Mouse (Mus musculus) splenic B cell, adult 2 months (primary cell): ENCODE measurements around the gene Slc25a12.
A peak's percentile ranks its signal among the peaks of the same experiment; 100 is the strongest.

Source experiments
- DNase-seq: peaks from one replicate; pipeline ENCODE4 v3.0.0-alpha.2; 2011; ENCODE audit warnings: low read depth, low spot score
- H3K27me3 ChIP-seq: 2 replicates; pipeline ENCODE4 v1.6.1; 2012; ENCODE audit warnings: mild to moderate bottlenecking, low read length, moderate library complexity, mixed read lengths; ENCODE audit not compliant: control insufficient read depth, poor library complexity, insufficient read depth, severe bottlenecking
- H3K36me3 ChIP-seq: 2 replicates; pipeline ENCODE4 v1.6.1; 2012; ENCODE audit warnings: mild to moderate bottlenecking, low read length, moderate library complexity, mixed read lengths; ENCODE audit not compliant: control insufficient read depth, poor library complexity, insufficient read depth, severe bottlenecking

The Slc25a12 gene

GRCm38 (mm10) chr2:71304821-71305220 is 62.7 kb downstream of the Slc25a12 start:
- Histone ChIP-seq H3K27me3 (no peaks in the 10 kb centered on the region), H3K36me3 (peaks cover 2% of the 10 kb centered on the region; the same call in 1 of the 2 replicates)
- no peak for DNase-seq

DNA sequence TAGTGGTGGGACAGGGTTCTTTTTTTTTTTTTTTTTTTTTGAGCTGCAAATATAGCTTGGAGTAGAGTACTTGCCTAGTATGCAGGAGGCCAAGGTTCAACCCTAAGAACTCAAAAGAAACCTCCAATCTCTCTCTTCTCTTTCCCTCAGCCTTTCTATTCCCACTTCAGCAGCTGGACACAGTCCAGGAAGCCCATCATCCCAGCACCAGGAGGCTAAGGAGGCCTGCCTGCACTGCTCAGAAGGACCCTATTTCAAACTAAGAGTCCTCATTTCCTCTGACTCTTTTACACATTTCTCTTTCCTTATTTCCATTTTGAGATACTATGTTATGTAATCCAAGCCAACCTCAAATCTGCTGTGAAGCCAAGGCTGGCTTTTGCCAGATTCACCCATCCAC is 64.3 kb downstream of the Slc25a12 start:
- Histone ChIP-seq H3K36me3 (no peaks in the 10 kb centered on the region), H3K27me3 (no peaks in the 10 kb centered on the region)
- DNase-seq, result no peak

- Histone ChIP-seq H3K36me3 (0 out of 2 replicates have a peak, but pooled peaks cover 1% of the 10 kb centered on the region), H3K27me3 (no peaks in the 10 kb centered on the region)
- DNase-seq, result no peak
Observed at GRCm38 (mm10) chr2:71302156-71302663, 65.3 kb downstream of the Slc25a12 start.

DNA sequence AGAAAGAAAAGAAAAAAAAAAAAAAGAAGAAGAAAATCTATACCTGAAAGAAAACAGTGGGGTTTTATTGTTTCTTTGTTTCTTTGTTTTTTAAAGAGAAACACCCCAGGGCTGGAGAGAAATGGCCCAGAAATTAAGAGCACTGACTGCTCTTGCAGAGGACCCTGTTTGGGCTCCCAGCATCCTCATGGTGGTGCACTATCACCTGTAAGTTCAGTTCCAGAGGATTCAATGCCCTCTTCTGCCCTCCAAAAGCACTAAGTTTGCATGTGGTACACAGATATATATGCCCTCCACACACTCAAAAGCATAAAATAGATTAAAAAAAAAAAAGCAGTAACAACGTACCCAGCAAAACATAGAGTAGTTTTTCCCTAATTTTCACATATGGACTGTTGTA is 68.8 kb downstream of the Slc25a12 start:
- no peak for DNase-seq
- Histone ChIP-seq H3K36me3 (0 out of 2 replicates have a peak, but pooled peaks cover 6% of the 10 kb centered on the region), H3K27me3 (no peaks in the 10 kb centered on the region)

GRCm38 (mm10) chr2:71297501-71297900 is 70.0 kb downstream of the Slc25a12 start:
- DNase-seq, result no peak

DNA sequence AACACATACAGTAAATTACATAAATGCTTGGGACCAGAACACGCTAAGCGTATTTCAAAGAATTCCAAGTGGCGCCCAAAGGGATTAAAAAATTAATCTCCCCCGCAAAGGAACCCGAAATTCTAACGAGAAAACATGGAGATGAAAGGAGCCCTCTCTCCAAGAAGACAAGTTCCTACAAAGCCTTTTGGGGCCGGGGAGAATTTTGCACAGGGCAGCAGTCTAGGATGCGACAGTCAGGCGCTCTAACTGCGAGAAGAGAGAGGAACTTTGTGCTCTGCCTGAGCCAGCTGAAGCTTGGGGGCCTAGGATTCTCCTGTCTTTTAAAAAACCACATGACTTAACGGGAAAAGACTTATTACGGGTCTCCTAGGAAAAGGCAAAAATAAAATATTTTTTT is 71.7 kb downstream of the Slc25a12 start:
- H3K27me3 ChIP-seq, result no peaks in the 10 kb centered on the region
- no peak for DNase-seq
- 0 out of 2 replicates have a peak, but pooled peaks cover 6% of the 10 kb centered on the region for H3K36me3 ChIP-seq

More at GRCm38 (mm10) chr2:71297501-71297900, 70.0 kb downstream of the Slc25a12 start:
- Histone ChIP-seq H3K27me3 (no peaks in the 10 kb centered on the region), H3K36me3 (0 out of 2 replicates have a peak, but pooled peaks cover 6% of the 10 kb centered on the region)

DNA sequence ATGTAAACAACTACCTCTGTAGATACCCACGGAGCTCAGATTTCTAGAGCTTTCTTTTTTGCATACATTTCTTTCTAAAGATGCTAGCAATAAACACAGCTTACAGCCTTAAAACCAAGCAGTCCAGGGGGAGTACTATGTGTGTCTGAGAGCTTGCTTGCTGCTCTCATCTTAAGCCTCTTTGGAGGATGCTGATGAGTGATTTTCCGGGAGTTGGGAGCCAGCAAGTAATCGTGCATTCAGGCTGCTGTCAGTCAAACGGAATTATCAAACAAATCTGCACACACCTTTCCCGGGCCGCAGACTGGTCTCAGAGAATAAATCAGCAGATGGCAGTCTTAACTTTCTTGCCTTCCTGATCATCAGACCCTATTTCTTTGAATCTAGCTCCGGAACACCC is 73.1 kb downstream of the Slc25a12 start:
- no peak for DNase-seq
- no peaks in the 10 kb centered on the region for H3K27me3 ChIP-seq
- 0 out of 2 replicates have a peak, but pooled peaks cover 6% of the 10 kb centered on the region for H3K36me3 ChIP-seq

DNA sequence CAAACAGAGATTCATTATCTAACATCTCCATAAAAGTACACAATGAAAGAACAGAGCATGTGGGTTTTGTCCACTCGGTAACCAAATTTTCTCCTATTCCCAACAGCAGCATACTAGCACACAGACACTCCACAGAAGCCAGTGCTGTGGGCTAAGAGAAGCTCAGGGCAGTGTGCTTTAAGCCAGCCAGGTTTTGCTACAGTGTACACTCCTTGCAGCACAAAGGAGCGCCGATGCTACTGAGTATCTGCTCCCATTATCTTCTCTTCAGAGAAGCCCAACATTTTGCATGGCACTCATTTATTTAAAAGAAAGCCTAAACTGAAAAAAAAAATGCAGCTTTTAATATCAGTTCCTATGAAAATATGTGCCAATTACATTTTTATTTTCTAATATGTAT is 73.6 kb downstream of the Slc25a12 start:
- H3K27me3 ChIP-seq, result no peaks in the 10 kb centered on the region
- no peak for DNase-seq
- 0 out of 2 replicates have a peak, but pooled peaks cover 6% of the 10 kb centered on the region for H3K36me3 ChIP-seq

DNA sequence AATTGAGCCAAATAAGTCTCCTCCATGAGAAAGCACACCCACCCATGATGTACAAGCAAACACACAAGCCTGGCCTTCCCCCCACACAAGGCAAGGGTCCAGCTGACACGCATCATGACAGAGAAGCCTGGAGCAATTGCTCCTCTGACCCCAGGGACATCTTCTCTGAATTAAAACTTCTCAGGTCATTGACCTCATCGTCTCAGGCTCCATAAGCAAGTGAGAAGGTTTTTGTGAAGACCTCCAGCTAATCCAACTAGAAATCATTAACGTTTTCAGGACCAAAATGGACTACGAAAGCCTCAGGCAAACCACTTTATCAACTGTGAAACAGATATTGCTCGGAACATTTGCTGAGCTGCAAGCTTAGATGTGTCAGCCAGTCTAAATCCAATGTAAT is 76.0 kb downstream of the Slc25a12 start:
- 0 out of 2 replicates have a peak, but pooled peaks cover 2% of the 10 kb centered on the region for H3K36me3 ChIP-seq
- H3K27me3 ChIP-seq, result no peaks in the 10 kb centered on the region
- DNase-seq, result no peak

DNA sequence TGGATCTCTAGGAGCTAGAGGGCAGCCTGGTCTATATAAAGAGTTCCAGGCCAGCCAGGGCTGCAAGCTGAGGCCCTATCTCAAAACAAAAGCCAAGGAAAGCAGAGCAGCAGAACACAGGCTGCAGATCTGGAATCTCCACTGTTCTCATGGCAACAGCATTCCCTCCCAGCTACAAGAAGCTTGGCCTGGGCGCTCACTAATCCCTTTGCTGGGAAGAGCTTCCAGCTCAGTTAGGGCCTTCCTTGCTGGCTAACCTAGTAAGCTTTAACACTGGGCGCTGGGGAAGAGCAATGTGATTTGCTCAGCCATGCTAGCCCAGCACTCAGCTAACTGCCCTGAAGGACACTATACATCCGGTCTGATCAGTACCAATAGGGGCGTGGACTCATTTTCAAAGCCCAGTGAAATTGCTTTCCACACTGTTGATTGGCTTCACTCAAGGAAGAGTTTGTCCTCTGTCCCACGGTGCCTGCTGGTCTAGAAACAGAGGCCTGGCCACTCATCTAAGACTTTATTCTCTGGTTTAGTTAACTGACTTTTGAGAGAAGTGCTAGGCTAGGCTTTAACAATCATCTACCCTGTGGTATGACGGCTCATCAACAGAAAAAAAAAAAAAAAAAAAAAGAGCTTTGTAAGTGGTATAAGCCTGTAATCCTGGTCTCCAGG is 77.3 kb downstream of the Slc25a12 start:
- Histone ChIP-seq H3K36me3 (no peaks in the 10 kb centered on the region), H3K27me3 (no peaks in the 10 kb centered on the region)
- no peak for DNase-seq

DNA sequence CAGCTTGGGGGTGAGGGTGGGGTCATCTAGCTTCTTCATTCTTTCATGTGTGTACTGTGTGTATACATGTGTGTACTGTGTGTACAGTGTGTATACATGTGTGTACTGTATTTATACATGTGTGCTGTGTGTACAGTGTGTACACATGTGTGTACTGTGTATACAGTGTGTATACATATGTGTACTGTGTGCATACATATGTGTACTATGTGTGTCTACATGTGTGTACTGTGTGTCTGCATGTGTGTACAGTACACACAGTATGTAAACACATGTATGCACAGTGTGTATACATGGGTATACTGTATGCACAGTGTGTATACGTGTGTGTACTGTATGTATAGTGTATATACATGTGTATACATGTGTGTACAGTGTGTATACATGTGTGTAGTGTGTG is 85.6 kb downstream of the Slc25a12 start:
- H3K36me3 ChIP-seq, result peaks cover 6% of the 10 kb centered on the region; the same call in 1 of the 2 replicates
- H3K27me3 ChIP-seq, result no peaks in the 10 kb centered on the region
- DNase-seq, result no peak

GRCm38 (mm10) chr2:71278791-71279775 is 88.5 kb downstream of the Slc25a12 start:
- no peaks in the 10 kb centered on the region for H3K27me3 ChIP-seq
- peaks cover 8% of the 10 kb centered on the region for H3K36me3 ChIP-seq
- DNase-seq, result no peak

GRCm38 (mm10) chr2:71275734-71276133 is 91.8 kb downstream of the Slc25a12 start:
- DNase-seq, result no peak
- Histone ChIP-seq H3K27me3 (no peaks in the 10 kb centered on the region), H3K36me3 (peaks cover 6% of the 10 kb centered on the region)

DNA sequence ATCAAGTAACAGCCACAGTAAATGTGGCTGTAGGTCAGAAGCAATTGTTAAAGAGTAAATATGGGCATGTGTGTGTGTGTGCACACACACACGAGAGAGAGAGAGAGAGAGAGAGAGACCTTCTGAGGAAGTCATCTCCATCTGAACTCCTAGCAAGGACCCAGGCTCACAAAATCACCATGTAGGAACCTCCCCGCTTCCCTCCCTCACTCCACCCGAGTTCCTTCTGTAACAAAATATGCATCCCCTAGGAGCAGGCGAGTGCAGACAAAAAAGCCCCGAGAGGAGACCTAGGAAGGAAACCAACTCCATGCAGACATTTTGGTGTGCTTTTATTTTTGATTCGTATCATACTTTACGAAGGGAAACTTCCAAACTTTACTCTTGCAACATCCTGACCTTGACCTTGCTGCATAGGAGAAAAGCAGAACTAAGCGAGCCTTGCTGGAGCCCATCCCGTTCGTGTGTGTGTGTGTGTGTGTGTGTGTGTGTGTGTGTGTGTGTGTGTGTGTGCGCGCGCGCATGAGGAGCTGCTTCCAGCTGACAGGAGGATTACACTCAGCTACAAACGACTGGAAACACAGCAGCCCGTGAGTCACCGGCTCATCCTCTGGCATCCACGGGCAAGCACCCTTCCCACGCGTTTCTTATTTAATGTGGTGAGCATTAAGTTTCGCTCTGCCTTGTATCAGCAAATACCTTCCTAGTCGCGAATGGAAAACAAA is 93.4 kb downstream of the Slc25a12 start:
- Histone ChIP-seq H3K36me3 (peaks cover 5% of the 10 kb centered on the region), H3K27me3 (no peaks in the 10 kb centered on the region)
- DNase-seq, result peak; percentile 2
